Mouse (Mus musculus) MEL (cell line): ENCODE measurements around the gene Olfr56. TPM values are rescaled to one million over a fixed set of nuclear protein-coding genes. Genes with fewer than 3 reads are reported as not detected.

Experiments
- DNase-seq: peaks from one replicate; pipeline ENCODE4 v3.0.0; 2011; ENCODE audit warnings: low read depth, low spot score
- H3K27ac ChIP-seq: 2 replicates; pipeline ENCODE4 v1.5.1; 2012; ENCODE audit warnings: low read depth, mild to moderate bottlenecking, control low read depth, low read length, moderate library complexity; ENCODE audit not compliant: control insufficient read depth
- H3K27me3 ChIP-seq, 2 experiments: fragments of 150-350 bp in 1 of 2; sonication (generic) in 1 of 2; 2 replicates each; pipeline ENCODE4 v1.6.1; 2012; ENCODE audit warnings: low read length in 2 of 2, mild to moderate bottlenecking in 2 of 2, improper control_type of control experiment in 1 of 2, moderate library complexity in 1 of 2; ENCODE audit not compliant: insufficient read depth in 2 of 2, control insufficient read depth in 1 of 2
- H3K36me3 ChIP-seq, 2 experiments: 2 replicates each; pipeline ENCODE4 v1.6.1; 2012 to 2014; ENCODE audit warnings: low read length in 2 of 2, improper control_type of control experiment in 1 of 2, inconsistent platforms in 1 of 2, mild to moderate bottlenecking in 1 of 2; ENCODE audit not compliant: insufficient read depth in 2 of 2, control insufficient read depth in 1 of 2
- H3K4me1 ChIP-seq, 2 experiments: fragments of 150-350 bp in 1 of 2; sonication (generic) in 1 of 2; 2 replicates each; pipeline ENCODE4 v1.6.1; 2012; ENCODE audit warnings: low read length in 2 of 2, improper control_type of control experiment in 1 of 2, mild to moderate bottlenecking in 1 of 2; ENCODE audit not compliant: insufficient read depth in 2 of 2, control insufficient read depth in 1 of 2
- H3K4me3 ChIP-seq, 2 experiments: fragments of 150-350 bp in 1 of 2; sonication (generic) in 1 of 2; 2 replicates each; pipeline ENCODE4 v1.5.1; 2012; ENCODE audit warnings: low read depth in 2 of 2, low read length in 2 of 2, mild to moderate bottlenecking in 2 of 2, moderate library complexity in 2 of 2, control low read depth in 1 of 2, improper control_type of control experiment in 1 of 2; ENCODE audit not compliant: control insufficient read depth in 1 of 2, insufficient read depth in 1 of 2
- H3K79me2 ChIP-seq: 2 replicates; pipeline ENCODE4 v1.6.1; 2012; ENCODE audit warnings: mild to moderate bottlenecking, low read length, moderate library complexity; ENCODE audit not compliant: control insufficient read depth, poor library complexity, insufficient read depth
- H3K9ac ChIP-seq: 2 replicates; pipeline ENCODE4 v1.6.1; 2012; ENCODE audit warnings: low read depth, mild to moderate bottlenecking, control low read depth, low read length, moderate library complexity; ENCODE audit not compliant: control insufficient read depth, poor library complexity, severe bottlenecking
- H3K9me3 ChIP-seq: fragments of 150-350 bp; sonication (generic); replicated peaks from 2 replicates; pipeline ENCODE4 v1.6.1; 2012; ENCODE audit warnings: mild to moderate bottlenecking, low read length, improper control_type of control experiment, moderate library complexity; ENCODE audit not compliant: insufficient read depth
- BHLHE40 ChIP-seq: IDR thresholded peaks from 2 replicates; pipeline ENCODE4 v1.6.1; 2012; ENCODE audit warnings: low read depth, mild to moderate bottlenecking, inconsistent platforms, low read length, improper control_type of control experiment, borderline replicate concordance
- CTCF ChIP-seq, 3 experiments: IDR thresholded peaks in 2 of 3; conservative IDR thresholded peaks in 1 of 3; 2 replicates each; pipeline ENCODE4 v1.5.1; 2011 to 2012; ENCODE audit warnings: low read length in 3 of 3, low read depth in 2 of 3, mild to moderate bottlenecking in 2 of 3, improper control_type of control experiment in 1 of 3, inconsistent platforms in 1 of 3, mixed read lengths in 1 of 3, moderate library complexity in 1 of 3; ENCODE audit not compliant: control insufficient read depth in 1 of 3, insufficient read depth in 1 of 3, poor library complexity in 1 of 3, severe bottlenecking in 1 of 3
- EP300 ChIP-seq, 2 experiments: IDR thresholded peaks; 2 replicates each; pipeline ENCODE4 v1.6.1; 2011; ENCODE audit warnings: improper control_type of control experiment in 2 of 2, low read length in 2 of 2, low read depth in 1 of 2, mild to moderate bottlenecking in 1 of 2
- ETS1 ChIP-seq: IDR thresholded peaks from 2 replicates; pipeline ENCODE4 v1.6.1; 2012; ENCODE audit warnings: low read depth, mild to moderate bottlenecking, inconsistent platforms, low read length, improper control_type of control experiment, moderate library complexity
- HCFC1 ChIP-seq: IDR thresholded peaks from 2 replicates; pipeline ENCODE4 v1.6.1; 2012; ENCODE audit warnings: low read depth, mild to moderate bottlenecking, inconsistent platforms, low read length, improper control_type of control experiment, moderate library complexity
- MAFK ChIP-seq: IDR thresholded peaks from 2 replicates; pipeline ENCODE4 v1.6.1; 2011; ENCODE audit warnings: low read depth, mild to moderate bottlenecking, low read length, improper control_type of control experiment, borderline replicate concordance
- MAX ChIP-seq: IDR thresholded peaks from 2 replicates; pipeline ENCODE4 v1.6.1; 2011; ENCODE audit warnings: low read length, improper control_type of control experiment
- MXI1 ChIP-seq: IDR thresholded peaks from 2 replicates; pipeline ENCODE4 v1.6.1; 2011; ENCODE audit warnings: mild to moderate bottlenecking, low read depth, low read length, improper control_type of control experiment
- MYB ChIP-seq: IDR thresholded peaks from 2 replicates; pipeline ENCODE4 v1.6.1; 2011; ENCODE audit warnings: mild to moderate bottlenecking, low read depth, low read length, improper control_type of control experiment
- MYC ChIP-seq: IDR thresholded peaks from 2 replicates; pipeline ENCODE4 v1.6.1; 2011; ENCODE audit warnings: low read depth, mild to moderate bottlenecking, low read length, improper control_type of control experiment, moderate library complexity
- NELFE ChIP-seq: IDR thresholded peaks from 2 replicates; pipeline ENCODE4 v1.6.1; 2011; ENCODE audit warnings: low read depth, low read length, improper control_type of control experiment
- RAD21 ChIP-seq: IDR thresholded peaks from 2 replicates; pipeline ENCODE4 v1.6.1; 2011; ENCODE audit warnings: mild to moderate bottlenecking, low read depth, low read length, improper control_type of control experiment
- SIN3A ChIP-seq: IDR thresholded peaks from 2 replicates; pipeline ENCODE4 v1.6.1; 2012; ENCODE audit warnings: low read length, improper control_type of control experiment, inconsistent platforms
- SMC3 ChIP-seq: IDR thresholded peaks from 2 replicates; pipeline ENCODE4 v1.6.1; 2011; ENCODE audit warnings: low read depth, low read length, improper control_type of control experiment
- TAL1 ChIP-seq: IDR thresholded peaks from 2 replicates; pipeline ENCODE4 v1.6.1; 2012; ENCODE audit warnings: mild to moderate bottlenecking, inconsistent platforms, low read length, moderate library complexity, mixed read lengths
- TBP ChIP-seq: IDR thresholded peaks from 2 replicates; pipeline ENCODE4 v1.8.0; 2011; ENCODE audit warnings: low read depth, low read length, improper control_type of control experiment
- TCF12 ChIP-seq: IDR thresholded peaks from 2 replicates; pipeline ENCODE4 v1.6.1; 2014; ENCODE audit warnings: low read depth, mild to moderate bottlenecking, inconsistent platforms, low read length, improper control_type of control experiment, moderate library complexity
- USF1 ChIP-seq: IDR thresholded peaks from 2 replicates; pipeline ENCODE4 v1.6.1; 2014; ENCODE audit warnings: low read depth, mild to moderate bottlenecking, inconsistent platforms, low read length, improper control_type of control experiment, moderate library complexity
- ZNF384 ChIP-seq: IDR thresholded peaks from 2 replicates; pipeline ENCODE4 v1.6.1; 2012; ENCODE audit warnings: low read depth, mild to moderate bottlenecking, inconsistent platforms, low read length, improper control_type of control experiment
- polyA plus RNA-seq, 2 experiments: library from polyadenylated mRNA; stranded (reverse) in 1 of 2; unstranded in 1 of 2; fragments of >175 nt in 1 of 2; fragments of >200 nt in 1 of 2; gene quantifications; 2 replicates each; pipeline versions ENCODE4 v1.2.1 to v1.2.4; 2012; ENCODE audit warnings: low replicate concordance in 2 of 2, low read depth in 1 of 2; ENCODE audit not compliant: insufficient read length in 2 of 2, insufficient read depth in 1 of 2, missing spikeins in 1 of 2
- total RNA-seq: library from RNA; depleted of rRNA; stranded (reverse); fragments of 300-350 nt; gene quantifications from 2 replicates; pipeline ENCODE4 v1.2.3, GENCODE M21; 2012

The Olfr56 gene
- total and polyA plus RNA-seq, 3 experiments: 0.58 to 0.92 TPM; not detected in 1

DNA sequence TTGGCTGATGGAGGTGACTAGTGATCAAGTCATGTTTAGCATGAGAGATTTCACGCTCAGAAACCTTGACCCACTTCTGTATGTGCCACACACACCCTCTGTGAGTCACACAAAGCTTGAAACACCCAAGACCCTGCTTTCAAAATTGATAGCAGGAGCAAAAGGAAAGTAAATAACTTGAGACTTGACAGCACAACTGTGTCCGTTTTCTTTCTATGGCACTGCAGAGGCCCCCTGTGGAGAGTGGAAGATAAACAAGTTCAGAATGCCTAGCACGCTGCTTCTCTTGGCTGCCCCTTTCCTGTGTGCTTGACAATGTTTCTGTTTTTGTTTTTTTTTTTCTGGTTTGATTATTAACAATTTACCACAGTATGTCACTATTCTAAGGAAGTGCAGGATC is 106.2 kb downstream of the Olfr56 start:
- H3K79me2 ChIP-seq: peaks cover 9% of the 10 kb centered on the region
- peak; percentile 67 for TF ChIP-seq SIN3A
- peak in 2 of 3 experiments; percentile 2 to 32; a peak in 2 of 6 replicates for TF ChIP-seq CTCF (IDR thresholded peaks at IDR 0.05 in 2 of 3, conservative IDR thresholded peaks at IDR 0.05 in 1 of 3; ENCODE audit: control insufficient read depth in 1 of 3, insufficient read depth in 1 of 3, low read depth in 2 of 3, low read length in 3 of 3, poor library complexity in 1 of 3, severe bottlenecking in 1 of 3)
- TF ChIP-seq MAFK: no peak
- TF ChIP-seq TCF12: peak; percentile 35; the same call in 1 of the 2 replicates
- TF ChIP-seq TAL1: no peak
- 0 out of 2 replicates have a peak, but pooled peaks have one; percentile 23 for TF ChIP-seq SMC3
- TF ChIP-seq MAX: peak; percentile 75
- peak; percentile 27 for TF ChIP-seq RAD21
- 0 out of 2 replicates have a peak, but pooled peaks have one; percentile 44 for TF ChIP-seq TBP
- TF ChIP-seq MYB: peak; percentile 62; the same call in 1 of the 2 replicates
- TF ChIP-seq MYC: no peak
- TF ChIP-seq BHLHE40: no peak
- no peak for TF ChIP-seq HCFC1
- TF ChIP-seq MXI1: peak; percentile 72
- TF ChIP-seq ZNF384: peak; percentile 50; the same call in 1 of the 2 replicates
- TF ChIP-seq USF1: no peak
- TF ChIP-seq EP300 (IDR thresholded peaks at IDR 0.05; ENCODE audit: low read depth in 1 of 2, low read length in 2 of 2): peak in 1 of 2 experiments; percentile 69; a peak in 3 of 4 replicates
- 0 out of 2 replicates have a peak, but pooled peaks have one; percentile 19 for TF ChIP-seq NELFE
- TF ChIP-seq ETS1: peak; percentile 77
- TF ChIP-seq, all 39 proteins: peak for 13
- DNase-seq: peak; percentile 87
- peaks cover 62 to 74% of the 10 kb centered on the region in 2 experiments for H3K4me1 ChIP-seq
- no peaks in the 10 kb centered on the region for H3K9me3 ChIP-seq
- no peaks in the 10 kb centered on the region for H3K27me3 ChIP-seq
- peaks cover 0 to 74% of the 10 kb centered on the region in 2 experiments; a peak in 3 of 4 replicates for H3K36me3 ChIP-seq
- H3K4me3 ChIP-seq: peak overlapping the region; percentile 3 to 12; a peak in 2 of 4 replicates
- H3K9ac ChIP-seq: peak overlapping the region; percentile 59
- H3K27ac ChIP-seq: peak overlapping the region; percentile 98

DNA sequence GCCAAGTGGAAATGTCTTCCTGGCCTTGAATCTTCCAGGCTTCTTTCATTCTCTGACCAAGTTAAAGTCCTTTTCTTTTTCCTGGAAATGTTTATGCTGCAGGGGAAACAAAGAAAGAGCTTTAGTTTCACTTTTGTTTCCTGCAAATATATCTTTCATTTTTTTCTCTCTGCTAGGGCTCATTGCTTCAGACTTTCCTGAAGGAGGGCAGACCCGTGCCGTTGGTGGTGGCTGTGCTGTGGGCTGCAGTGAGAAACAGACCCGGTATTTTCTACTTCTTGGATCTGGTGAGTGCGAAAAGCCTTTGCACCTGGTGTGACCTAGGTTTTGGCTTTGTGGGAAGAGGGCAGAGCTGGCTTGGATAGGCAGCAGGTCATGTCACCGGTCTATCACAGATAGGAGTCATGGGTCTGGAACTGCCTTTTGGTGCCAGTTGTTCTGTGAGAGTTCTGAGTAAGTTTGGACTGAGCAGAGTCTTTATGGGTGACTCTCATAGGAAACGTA is 108.2 kb downstream of the Olfr56 start:
- no peaks in the 10 kb centered on the region for H3K9me3 ChIP-seq
- peak overlapping the region; percentile 3 to 31; a peak in 2 of 4 replicates for H3K4me3 ChIP-seq
- H3K27me3 ChIP-seq: no peaks in the 10 kb centered on the region
- DNase-seq: peak; percentile 35
- TF ChIP-seq ETS1 (peak; percentile 33), EP300 (IDR thresholded peaks at IDR 0.05; ENCODE audit: low read depth in 1 of 2, low read length in 2 of 2) (no peak), TCF12 (0 out of 2 replicates have a peak, but pooled peaks have one; percentile 19)
- peaks cover 2 to 84% of the 10 kb centered on the region in 2 experiments; a peak in 3 of 4 replicates for H3K36me3 ChIP-seq
- peak overlapping the region; percentile 59 for H3K27ac ChIP-seq
- H3K9ac ChIP-seq: peak overlapping the region; percentile 34
- H3K4me1 ChIP-seq: peaks cover 71 to 74% of the 10 kb centered on the region in 2 experiments
- peaks cover 6% of the 10 kb centered on the region for H3K79me2 ChIP-seq
